Mouse (Mus musculus) lung, embryonic 16.5 days (tissue): Measurements from ENCODE around the gene Ptafr. TPM values are rescaled to one million over a fixed set of nuclear protein-coding genes. Genes with fewer than 3 reads are reported as not detected.

Experiments used
- ATAC-seq: fragments of 200-750 bp; cut with Nextera tagmentation; 2 replicates; pipeline ENCODE4 v1.8.0; 2017; ENCODE audit warnings: low read depth, mild to moderate bottlenecking, moderate library complexity
- H3K27ac ChIP-seq: fragments of 300-500 bp; sonication (generic); 2 replicates; pipeline ENCODE4 v1.5.1; 2014; ENCODE audit warnings: mild to moderate bottlenecking, control low read depth, low read length
- H3K27me3 ChIP-seq: fragments of 300-500 bp; sonication (generic); 2 replicates; pipeline ENCODE4 v1.6.1; 2014; ENCODE audit warnings: low read depth, low read length, mixed read lengths; ENCODE audit not compliant: control insufficient read depth, insufficient read depth
- H3K36me3 ChIP-seq: fragments of 300-500 bp; sonication (generic); 2 replicates; pipeline ENCODE4 v1.6.1; 2014; ENCODE audit warnings: low read length; ENCODE audit not compliant: control insufficient read depth, insufficient read depth
- H3K4me1 ChIP-seq: fragments of 300-500 bp; sonication (generic); replicated peaks from 2 replicates; pipeline ENCODE4 v1.6.1; 2014; ENCODE audit warnings: low read length, mixed read lengths; ENCODE audit not compliant: control insufficient read depth, insufficient read depth
- H3K4me2 ChIP-seq: fragments of 300-500 bp; sonication (generic); 2 replicates; pipeline ENCODE4 v1.6.1; 2014; ENCODE audit warnings: low read depth, low read length, control low read depth
- H3K4me3 ChIP-seq: fragments of 300-500 bp; sonication (generic); 2 replicates; pipeline ENCODE4 v1.5.1; 2014; ENCODE audit warnings: mild to moderate bottlenecking, low read length, control low read depth
- H3K9ac ChIP-seq: fragments of 300-500 bp; sonication (generic); 2 replicates; pipeline ENCODE4 v1.6.1; 2014; ENCODE audit warnings: low read length, control low read depth
- H3K9me3 ChIP-seq: fragments of 300-500 bp; sonication (generic); 2 replicates; pipeline ENCODE4 v1.6.1; 2016; ENCODE audit warnings: low read length; ENCODE audit not compliant: control insufficient read depth
- WGBS: fragments of 180-500 bp; shearing (Covaris S2); extraction: QIAGEN DNeasy Blood & Tissue Kit; methylation state at CpG from one replicate; pipeline ENCODE4 v1.1.7; 2014; 5-methylcytosine and 5-hydroxymethylcytosine counted together
- polyA plus RNA-seq: library from polyadenylated mRNA; unstranded; fragments of >200 nt; fragmentation: Nextera tagmentation; extraction: Ambion mirVana; gene quantifications from 2 replicates; pipeline ENCODE4 v1.2.1, GENCODE M21; 2015

Ptafr gene
- polyA plus RNA-seq, 1 experiment from 2014 or later = 1.2 TPM

- no peak for ATAC-seq
- Histone ChIP-seq H3K4me1 (no peaks in the 10 kb centered on the region), H3K27ac (no peak overlapping the region), H3K4me3 (no peak overlapping the region), H3K4me2 (no peak overlapping the region), H3K9ac (no peak overlapping the region), H3K27me3 (no peaks in the 10 kb centered on the region), H3K36me3 (no peaks in the 10 kb centered on the region), H3K9me3 (peaks cover 4% of the 10 kb centered on the region; the same call in 1 of the 2 replicates)
- 83% methylated on average over 6 of the region's 6 CpGs for WGBS
These were observed 54.0 kb downstream of the Ptafr start for GRCm38 (mm10) chr4:132617873-132618272.

- H3K9ac ChIP-seq = no peak overlapping the region
- no peak overlapping the region for H3K4me3 ChIP-seq
- no peak for ATAC-seq
- H3K4me1 ChIP-seq = no peaks in the 10 kb centered on the region
- H3K9me3 ChIP-seq = peaks cover 4% of the 10 kb centered on the region; the same call in 1 of the 2 replicates
- H3K27me3 ChIP-seq = no peaks in the 10 kb centered on the region
- H3K36me3 ChIP-seq = no peaks in the 10 kb centered on the region
- WGBS = 64% methylated on average over 10 of the region's 10 CpGs
- H3K4me2 ChIP-seq = no peak overlapping the region
- H3K27ac ChIP-seq = no peak overlapping the region
These were observed 55.0 kb downstream of the Ptafr start for GRCm38 (mm10) chr4:132618850-132619375.

- peaks cover 4% of the 10 kb centered on the region; the same call in 1 of the 2 replicates for H3K9me3 ChIP-seq
- no peak overlapping the region for H3K27ac ChIP-seq
- no peaks in the 10 kb centered on the region for H3K4me1 ChIP-seq
- no peak for ATAC-seq
- WGBS = 88% methylated on average over 4 of the region's 4 CpGs
- no peak overlapping the region for H3K4me3 ChIP-seq
- no peaks in the 10 kb centered on the region for H3K27me3 ChIP-seq
- H3K4me2 ChIP-seq = no peak overlapping the region
- H3K36me3 ChIP-seq = no peaks in the 10 kb centered on the region
- H3K9ac ChIP-seq = no peak overlapping the region
These were observed 56.3 kb downstream of the Ptafr start for GRCm38 (mm10) chr4:132620134-132620533.

- Histone ChIP-seq H3K27me3 (no peaks in the 10 kb centered on the region), H3K9ac (no peak overlapping the region), H3K27ac (no peak overlapping the region), H3K4me2 (no peak overlapping the region), H3K36me3 (no peaks in the 10 kb centered on the region), H3K4me1 (no peaks in the 10 kb centered on the region), H3K4me3 (no peak overlapping the region), H3K9me3 (no peaks in the 10 kb centered on the region)
- WGBS = 69% methylated on average over 7 of the region's 7 CpGs
- no peak for ATAC-seq
These were observed 57.6 kb downstream of the Ptafr start for GRCm38 (mm10) chr4:132621287-132622068.

- H3K9ac ChIP-seq = no peak overlapping the region
- no peak overlapping the region for H3K4me3 ChIP-seq
- H3K36me3 ChIP-seq = no peaks in the 10 kb centered on the region
- ATAC-seq = no peak
- no peaks in the 10 kb centered on the region for H3K9me3 ChIP-seq
- H3K27me3 ChIP-seq = no peaks in the 10 kb centered on the region
- H3K4me1 ChIP-seq = no peaks in the 10 kb centered on the region; the same call in 1 of the 2 replicates
- H3K27ac ChIP-seq = no peak overlapping the region
- 72% methylated on average over 5 of the region's 5 CpGs for WGBS
- no peak overlapping the region for H3K4me2 ChIP-seq
These were observed 60.3 kb downstream of the Ptafr start for GRCm38 (mm10) chr4:132624034-132624657.

- Histone ChIP-seq H3K4me3 (no peak overlapping the region), H3K4me1 (no peaks in the 10 kb centered on the region; the same call in 1 of the 2 replicates)
- 5% methylated on average over 2 of the region's 2 CpGs for WGBS
These were observed 65.0 kb downstream of the Ptafr start for GRCm38 (mm10) chr4:132628830-132629229.

More at GRCm38 (mm10) chr4:132628830-132629229, 65.0 kb downstream of the Ptafr start:
- Histone ChIP-seq H3K27ac (no peak overlapping the region), H3K36me3 (no peaks in the 10 kb centered on the region), H3K4me2 (no peak overlapping the region), H3K9ac (no peak overlapping the region), H3K27me3 (no peaks in the 10 kb centered on the region), H3K9me3 (no peaks in the 10 kb centered on the region)
- peak; percentile 67 for ATAC-seq

Other genes starting within 250 kb of the Ptafr start
- gene Trnau1ap, start 234.5 kb upstream of the Ptafr start, polyA plus RNA-seq = 67.0 TPM in 2 replicates
- 73.0 and 73.9 TPM in 2 replicates for gene Rcc1, start 210.5 kb upstream of the Ptafr start, polyA plus RNA-seq
- gene Phactr4, start 141.6 kb upstream of the Ptafr start, polyA plus RNA-seq = 20.1 and 20.8 TPM in 2 replicates
- 22.6 and 24.8 TPM in 2 replicates for gene Med18, start 100.1 kb upstream of the Ptafr start, polyA plus RNA-seq
- gene Sesn2, start 53.6 kb upstream of the Ptafr start, polyA plus RNA-seq = 10.6 and 12.3 TPM in 2 replicates
- 976 and 986 TPM in 2 replicates for gene Atpif1, start 30.4 kb upstream of the Ptafr start, polyA plus RNA-seq
- gene Dnajc8, start 28.5 kb upstream of the Ptafr start, polyA plus RNA-seq = 159 and 171 TPM in 2 replicates
- 26.0 and 28.1 TPM in 2 replicates for gene Eya3, start 74.9 kb downstream of the Ptafr start, polyA plus RNA-seq
- gene Xkr8, start 168.5 kb downstream of the Ptafr start, polyA plus RNA-seq = 6.6 and 6.8 TPM in 2 replicates
- gene Smpdl3b, start 193.2 kb downstream of the Ptafr start, polyA plus RNA-seq = 6.0 and 6.2 TPM in 2 replicates
- 97.9 and 103 TPM in 2 replicates for gene Rpa2, start 204.3 kb downstream of the Ptafr start, polyA plus RNA-seq
- 1.3 and 1.5 TPM in 2 replicates for gene Themis2, start 232.3 kb downstream of the Ptafr start, polyA plus RNA-seq